Comparison of ENCODE assay signal across 8 mouse cellular contexts in genomic region chr14:47086743-47087142, GRCm38 (mm10).
DNase-seq lines count a peak whose midpoint lies in the region; ATAC-seq and TF ChIP-seq lines count a peak whose summit lies in the region.

No protein-coding gene starts in this region.

- no peak for TF ChIP-seq POLR2A in kidney, adult 2 months (IDR thresholded peaks at IDR 0.05; ENCODE audit: low read depth, low read length)

- H3K36me3 ChIP-seq in embryonic facial prominence, embryonic 10.5 days (replicated peaks): peaks cover 17% of the 10 kb centered on the region; the same call in 1 of the 2 replicates
- H3K36me3 ChIP-seq in kidney, adult 2 months (ENCODE audit: control insufficient read depth, insufficient read depth, low read length): no peaks in the 10 kb centered on the region
- H3K36me3 ChIP-seq in limb, embryonic 13.5 days: peaks cover 34% of the 10 kb centered on the region
- H3K36me3 ChIP-seq in midbrain, embryonic 16.5 days (ENCODE audit: control insufficient read depth, insufficient read depth, low read length): no peaks in the 10 kb centered on the region

- H3K4me3 ChIP-seq in embryonic facial prominence, embryonic 10.5 days: peak overlapping the region; percentile 53
- H3K4me3 ChIP-seq in kidney, adult 2 months (ENCODE audit: insufficient read depth, low read depth, low read length): peak overlapping the region; percentile 23
- peak overlapping the region; percentile 32 for H3K4me3 ChIP-seq in limb, embryonic 13.5 days
- peak overlapping the region; percentile 29 for H3K4me3 ChIP-seq in midbrain, embryonic 16.5 days (ENCODE audit: low read depth, low read length)

- H3K4me1 ChIP-seq in embryonic facial prominence, embryonic 10.5 days: peaks cover 29% of the 10 kb centered on the region
- no peaks in the 10 kb centered on the region; the same call in 1 of the 2 replicates for H3K4me1 ChIP-seq in kidney, adult 2 months (ENCODE audit: control insufficient read depth, insufficient read depth, low read length)
- peaks cover 14% of the 10 kb centered on the region for H3K4me1 ChIP-seq in limb, embryonic 13.5 days
- H3K4me1 ChIP-seq in midbrain, embryonic 16.5 days (ENCODE audit: control insufficient read depth, insufficient read depth, low read length): peaks cover 16% of the 10 kb centered on the region

- WGBS in embryonic facial prominence, embryonic 10.5 days: 4% methylated on average over 16 of the region's 16 CpGs
- 6% methylated on average over 16 of the region's 16 CpGs for WGBS in kidney, adult 2 months
- 2% methylated on average over 16 of the region's 16 CpGs for WGBS in limb, embryonic 13.5 days
- WGBS in midbrain, embryonic 16.5 days: 4% methylated on average over 16 of the region's 16 CpGs

- H3K27me3 ChIP-seq in embryonic facial prominence, embryonic 10.5 days (replicated peaks; ENCODE audit: low read depth, poor library complexity, severe bottlenecking): peaks cover 5% of the 10 kb centered on the region; the same call in 1 of the 2 replicates
- H3K27me3 ChIP-seq in kidney, adult 2 months (replicated peaks; ENCODE audit: control insufficient read depth, insufficient read depth, low read length): no peaks in the 10 kb centered on the region
- H3K27me3 ChIP-seq in limb, embryonic 13.5 days: no peaks in the 10 kb centered on the region
- no peaks in the 10 kb centered on the region for H3K27me3 ChIP-seq in midbrain, embryonic 16.5 days (ENCODE audit: control insufficient read depth, insufficient read depth, low read depth, low read length)

- DNase-seq in urinary bladder, adult 18-20 months (ENCODE audit: low spot score in 2 of 2): peak; percentile 56 to 66
- no peak for DNase-seq in urinary bladder, postnatal 10 days (ENCODE audit: low spot score)
- DNase-seq in embryonic facial prominence, embryonic 10.5 days (ENCODE audit: low spot score): peak; percentile 89
- DNase-seq in heart, adult 18-20 months: peak; percentile 77 to 84
- peak; percentile 81 for DNase-seq in kidney, adult 2 months
- DNase-seq in spleen, postnatal 10 days (ENCODE audit: low spot score in 2 of 2): peak; percentile 79 to 80

- H3K9me3 ChIP-seq in embryonic facial prominence, embryonic 10.5 days: no peaks in the 10 kb centered on the region
- no peaks in the 10 kb centered on the region for H3K9me3 ChIP-seq in limb, embryonic 13.5 days
- H3K9me3 ChIP-seq in midbrain, embryonic 16.5 days (replicated peaks; ENCODE audit: control insufficient read depth, low read length, poor library complexity, severe bottlenecking): no peaks in the 10 kb centered on the region

- H3K9ac ChIP-seq in limb, embryonic 13.5 days: peak overlapping the region; percentile 62
- H3K9ac ChIP-seq in midbrain, embryonic 16.5 days (ENCODE audit: low read depth, low read length): peak overlapping the region; percentile 65

- H3K4me2 ChIP-seq in limb, embryonic 13.5 days (replicated peaks): peak overlapping the region; percentile 68
- peak overlapping the region; percentile 82 for H3K4me2 ChIP-seq in midbrain, embryonic 16.5 days (ENCODE audit: low read length)

- H3K27ac ChIP-seq in embryonic facial prominence, embryonic 10.5 days (replicated peaks): peak overlapping the region; percentile 76
- H3K27ac ChIP-seq in kidney, adult 2 months (ENCODE audit: insufficient read depth, low read depth, low read length): no peak overlapping the region
- 0 out of 2 replicates have a peak overlapping the region, but pooled peaks have one; percentile 10 for H3K27ac ChIP-seq in limb, embryonic 13.5 days
- H3K27ac ChIP-seq in midbrain, embryonic 16.5 days (ENCODE audit: low read length): no peak overlapping the region

- TF ChIP-seq CTCF in kidney, adult 2 months (conservative IDR thresholded peaks at IDR 0.05; ENCODE audit: insufficient read depth, insufficient read length, low read depth, low read length): peak; percentile 83

- peak; percentile 89 for ATAC-seq in limb, embryonic 13.5 days (ENCODE audit: low FRiP score, low read depth)
- ATAC-seq in midbrain, embryonic 16.5 days: peak; percentile 79

Comparison
In these comparisons a context has a peak if more than half of its experiments do, and no peak if none do; other contexts are left out.
1. H3K27ac ChIP-seq: peak in embryonic facial prominence, embryonic 10.5 days (single experiment) and limb, embryonic 13.5 days (single experiment); none in kidney, adult 2 months (single experiment) and midbrain, embryonic 16.5 days (single experiment).
2. Peak in every context shown above with its lines, with median percentiles within 50 percentile points of each other: H3K4me3 ChIP-seq.